Mouse (Mus musculus) gastrocnemius, adult 2 months (tissue): ENCODE data around the gene Zfp112. TPM values are rescaled to one million over a fixed set of nuclear protein-coding genes. Genes with fewer than 3 reads are reported as not detected.
"Not testable (repeated sequence)": the region's sequence is repeated elsewhere in the genome, so short reads cannot be mapped to it uniquely, and the experiment has no call there.

Experiments
- DNase-seq: peaks from one replicate; pipeline ENCODE4 v3.0.0; 2022
- H3K27ac ChIP-seq: fragments of 200-600 bp; 2 replicates; pipeline ENCODE4 v1.8.1; 2022; ENCODE audit warnings: mild to moderate bottlenecking
- H3K4me3 ChIP-seq: fragments of 200-600 bp; 2 replicates; pipeline ENCODE4 v1.8.1; 2022; ENCODE audit warnings: mild to moderate bottlenecking, moderate library complexity
- CTCF ChIP-seq: fragments of 200-600 bp; IDR thresholded peaks from 2 replicates; pipeline ENCODE4 v1.8.1; 2022; ENCODE audit warnings: antibody characterized with exemption, mild to moderate bottlenecking, moderate library complexity
- intact Hi-C: fragments of 180-260 bp; cut with DNase I; formaldehyde crosslinking; loops from one replicate; pipeline ENCODE4 v1.15.1; 2025
- long read RNA-seq, 2 experiments: library from polyadenylated mRNA; stranded (forward); transcript quantifications; one replicate each; pipeline ENCODE4 v2.0.0; 2021
- total RNA-seq, 2 experiments: library from RNA; stranded (reverse); gene quantifications; 2 replicates each; pipeline ENCODE4 v1.2.3; 2021

The Zfp112 gene
- total RNA-seq = 1 to 10 TPM; 6.6 to 6.7 TPM
- long read RNA-seq, experiment 1, partial matches to known transcripts = 0 of 7 reads
- long read RNA-seq, experiment 1, other reads (novel, unspliced or antisense) = 6 of 7 reads
- long read RNA-seq, experiment 2, partial matches to known transcripts = 1 of 5 reads
- long read RNA-seq, experiment 2, other reads (novel, unspliced or antisense) = 3 of 5 reads

GRCm38 (mm10) chr7:24112156-24112856 is at the start of gene Zfp112:
Zfp112 (plus strand) TSS chr7:24112314.
- peak; percentile 86 for DNase-seq
- TF ChIP-seq CTCF = no peak
- intact Hi-C loops = loop anchor here (2.0 to 10.0 kb wide), 6 partner anchors 20 to 772 kb away; partner anchors contain the start of genes Rps19 and Zfp94
- peak within 1 kb of the TSS; percentile 75 for H3K4me3 ChIP-seq
- peak within 1 kb of the TSS; percentile 90 for H3K27ac ChIP-seq

- H3K4me3 ChIP-seq, H3K27ac ChIP-seq, intact Hi-C loops, DNase-seq: not testable (repeated sequence)
Measured at GRCm38 (mm10) chr7:24074424-24074823, 37.7 kb upstream of the Zfp112 start.

- intact Hi-C loops = loop anchor here (2.0 to 5.0 kb wide), 3 partner anchors 31 to 175 kb away; partner anchors contain the start of gene Zfp112
- TF ChIP-seq CTCF = no peak
- Histone ChIP-seq H3K27ac (peak within 1 kb of the TSS; percentile 88), H3K4me3 (peak within 1 kb of the TSS; percentile 81)
- peak; percentile 98 for DNase-seq
Measured at GRCm38 (mm10) chr7:24081634-24082431, 30.3 kb upstream of the Zfp112 start, which contains the start of gene Zfp180. Zfp180 (plus strand) TSS chr7:24081924.

GRCm38 (mm10) chr7:24082457-24083235 is 29.5 kb upstream of the Zfp112 start:
- intact Hi-C loops = loop anchor here (2.0 to 5.0 kb wide), 2 partner anchors 30 to 175 kb away; partner anchors contain the start of gene Zfp112
- peak overlapping the region; percentile 88 for H3K27ac ChIP-seq
- no peak for DNase-seq
- peak overlapping the region; percentile 81 for H3K4me3 ChIP-seq
- TF ChIP-seq CTCF = no peak

- H3K4me3 ChIP-seq = no peak overlapping the region
- TF ChIP-seq CTCF = no peak
- no peak for DNase-seq
- intact Hi-C loops = no loop called here
- no peak overlapping the region for H3K27ac ChIP-seq
Measured at GRCm38 (mm10) chr7:24086871-24087270, 25.2 kb upstream of the Zfp112 start.

- H3K4me3 ChIP-seq = no peak overlapping the region
- TF ChIP-seq CTCF = no peak
- DNase-seq = no peak
- intact Hi-C loops = no loop called here
- H3K27ac ChIP-seq = no peak overlapping the region
Measured at GRCm38 (mm10) chr7:24087485-24088125, 24.5 kb upstream of the Zfp112 start.

- no peak for TF ChIP-seq CTCF
- H3K27ac ChIP-seq = no peak overlapping the region
- no peak for DNase-seq
- H3K4me3 ChIP-seq = no peak overlapping the region
- intact Hi-C loops = no loop called here
Measured at GRCm38 (mm10) chr7:24104403-24104802, 7.7 kb upstream of the Zfp112 start.

DNA sequence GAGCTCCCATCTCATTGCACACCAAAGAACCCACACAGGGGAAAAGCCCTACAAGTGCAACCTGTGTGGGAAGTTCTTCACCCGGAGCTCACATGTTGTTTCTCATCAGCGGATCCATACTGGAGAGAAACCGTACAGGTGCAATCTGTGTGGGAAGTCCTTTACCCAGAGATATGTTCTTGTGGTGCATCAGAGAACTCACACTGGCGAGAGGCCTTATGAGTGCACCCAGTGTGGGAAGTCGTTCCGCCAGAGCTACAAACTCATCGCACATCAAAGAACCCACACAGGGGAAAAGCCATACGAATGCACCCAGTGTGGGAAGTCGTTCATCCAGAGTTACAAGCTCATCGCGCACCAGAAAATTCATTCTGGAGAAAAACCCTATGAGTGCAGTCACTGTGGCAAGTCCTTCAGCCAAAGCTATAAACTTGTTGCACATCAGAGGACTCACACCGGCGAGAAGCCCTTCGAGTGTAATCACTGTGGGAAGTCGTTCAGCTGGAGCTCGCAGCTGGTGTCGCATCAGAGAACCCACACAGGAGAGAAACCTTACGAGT is 6.9 kb upstream of the Zfp112 start:
- no peak for TF ChIP-seq CTCF
- DNase-seq = no peak
- intact Hi-C loops = no loop called here
- no peak overlapping the region for H3K27ac ChIP-seq
- H3K4me3 ChIP-seq = no peak overlapping the region

DNA sequence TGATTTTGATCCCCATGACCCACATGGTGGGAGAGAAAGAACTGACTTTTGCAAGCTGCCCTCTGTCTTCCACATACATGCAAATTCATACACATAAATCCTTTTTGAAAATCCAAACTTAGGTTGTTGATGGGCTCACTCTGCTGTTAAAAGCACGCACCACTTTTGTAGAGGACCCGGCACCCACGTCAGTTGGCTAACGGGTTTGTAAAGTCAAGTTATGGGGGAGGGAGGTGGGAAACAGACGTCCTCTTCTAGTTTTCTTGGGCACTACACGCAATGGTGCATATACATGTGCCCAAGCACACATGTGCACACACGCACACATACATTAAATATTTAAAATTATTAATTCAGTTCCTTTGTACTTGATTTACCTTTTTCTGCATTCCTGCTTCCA is 1.3 kb upstream of the Zfp112 start:
- intact Hi-C loops = loop anchor here (5.0 to 10.0 kb wide), 4 partner anchors 96 to 774 kb away; partner anchors contain the start of genes Rps19 and Zfp94
- Histone ChIP-seq H3K4me3 (no peak overlapping the region), H3K27ac (no peak overlapping the region)
- TF ChIP-seq CTCF = no peak
- DNase-seq = no peak

DNA sequence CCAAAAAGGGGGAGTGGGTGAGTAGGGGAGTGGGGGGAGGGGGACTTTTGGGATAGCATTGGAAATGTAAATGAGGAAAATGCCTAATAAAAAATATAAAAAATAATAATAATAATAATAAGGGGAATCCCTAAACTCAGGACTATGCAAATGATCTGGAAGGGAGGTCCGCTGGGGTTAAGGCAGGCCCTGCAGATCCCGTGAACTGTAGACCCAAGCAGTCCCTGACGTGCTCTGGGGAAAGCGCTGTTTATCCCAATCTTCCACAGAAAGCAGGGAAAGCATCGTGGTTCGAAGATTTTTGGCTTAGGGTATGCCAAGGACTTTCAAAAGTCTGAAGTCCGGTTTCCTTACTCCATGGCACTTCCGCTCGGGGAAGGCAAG is 350 bp upstream of the Zfp112 start:
- peak overlapping the region; percentile 90 for H3K27ac ChIP-seq
- DNase-seq = no peak
- intact Hi-C loops = loop anchor here (2.0 to 10.0 kb wide), 6 partner anchors 21 to 773 kb away; partner anchors contain the start of genes Rps19 and Zfp94
- peak overlapping the region; percentile 75 for H3K4me3 ChIP-seq
- TF ChIP-seq CTCF = no peak

- Histone ChIP-seq H3K27ac (peak overlapping the region; percentile 90), H3K4me3 (peak overlapping the region; percentile 75)
- DNase-seq = peak; percentile 63
- intact Hi-C loops = loop anchor here (2.0 to 10.0 kb wide), 6 partner anchors 20 to 772 kb away; partner anchors contain the start of genes Rps19 and Zfp94
- no peak for TF ChIP-seq CTCF
Measured at GRCm38 (mm10) chr7:24113001-24113400, 887 bp downstream of the Zfp112 start.
